Mouse (Mus musculus): ENCODE results near the gene Coro2b.

DNA sequence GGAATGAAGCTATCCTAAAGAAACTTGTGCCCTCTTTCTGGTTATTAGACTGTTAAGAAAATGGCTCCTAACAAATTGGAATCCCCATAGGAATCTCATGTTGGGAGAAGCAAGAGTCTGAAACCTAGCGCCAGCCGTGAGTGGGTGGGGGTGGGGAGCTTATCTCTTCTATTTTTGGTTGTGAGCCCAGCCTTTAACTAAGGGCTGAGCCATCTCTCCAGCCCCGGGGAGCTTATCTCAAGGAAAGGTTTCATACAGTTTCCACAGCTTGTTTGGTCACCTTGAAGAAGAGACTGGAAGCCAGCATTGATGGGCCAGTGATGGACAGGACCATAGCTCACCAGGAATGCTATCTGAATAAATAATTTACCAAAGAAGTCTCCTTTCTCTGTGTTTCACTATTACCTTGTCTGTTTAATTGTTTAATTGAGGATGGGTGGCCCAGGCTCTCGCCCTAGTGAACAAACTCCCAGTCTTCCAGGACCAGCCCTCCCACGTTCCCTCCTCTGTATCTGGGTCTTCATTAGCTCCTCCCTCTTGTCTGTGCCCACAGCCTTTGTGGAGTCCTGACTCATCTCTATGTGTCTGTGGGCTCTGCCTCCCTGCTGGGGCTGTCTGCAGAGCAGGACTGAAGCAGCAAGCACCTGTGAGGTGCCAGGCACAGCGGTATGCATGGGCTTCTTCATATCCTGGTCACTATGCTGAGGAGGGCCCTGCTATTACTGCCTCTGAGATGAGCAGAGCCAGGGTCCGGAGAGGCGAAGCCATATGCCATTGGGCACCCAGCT, 85.1 kb downstream of the Coro2b start:
- TF ChIP-seq CTCF (IDR thresholded peaks at IDR 0.05; ENCODE audit: low read depth), result no peak
- TF ChIP-seq EP300 (IDR thresholded peaks at IDR 0.05; ENCODE audit: low read depth), result no peak

Data from liver, embryonic 14.5 days (tissue).